Mouse (Mus musculus): ENCODE data around the gene Cxcl3. TPM values are rescaled to one million over a fixed set of nuclear protein-coding genes. Genes with fewer than 3 reads are reported as not detected.
"Not testable (repeated sequence)": the region's sequence is repeated elsewhere in the genome, so short reads cannot be mapped to it uniquely, and the experiment has no call there.

Gene Cxcl3
- polyA plus RNA-seq, 1 experiment from 2014 or later = not detected

- H3K27me3 ChIP-seq = no peaks in the 10 kb centered on the region
- no peaks in the 10 kb centered on the region for H3K9me3 ChIP-seq
- no peak overlapping the region for H3K27ac ChIP-seq
- no peaks in the 10 kb centered on the region for H3K4me1 ChIP-seq
- no peak overlapping the region for H3K4me2 ChIP-seq
- H3K9ac ChIP-seq = no peak overlapping the region
- no peak for ATAC-seq (ENCODE audit: low FRiP score)
- no peak overlapping the region for H3K4me3 ChIP-seq (replicated peaks)
- WGBS = 69% methylated on average over 3 of the region's 3 CpGs
- H3K36me3 ChIP-seq (replicated peaks) = no peaks in the 10 kb centered on the region
These were observed 14.5 kb upstream of the Cxcl3 start for GRCm38 (mm10) chr5:90771369-90771768.

- no peaks in the 10 kb centered on the region for H3K9me3 ChIP-seq
- H3K27ac ChIP-seq = no peak within 1 kb of the TSS
- H3K4me2 ChIP-seq = no peak within 1 kb of the TSS
- 91% methylated on average over 16 of the region's 16 CpGs for WGBS
- H3K36me3 ChIP-seq (replicated peaks) = no peaks in the 10 kb centered on the region
- no peak within 1 kb of the TSS for H3K4me3 ChIP-seq (replicated peaks)
- H3K27me3 ChIP-seq = no peaks in the 10 kb centered on the region
- H3K4me1 ChIP-seq = no peaks in the 10 kb centered on the region
- no peak for ATAC-seq (ENCODE audit: low FRiP score)
- no peak within 1 kb of the TSS for H3K9ac ChIP-seq
These were observed 13.8 kb upstream of the Cxcl3 start, which contains the start of gene Pf4 for GRCm38 (mm10) chr5:90771880-90772653. Gene Pf4, plus strand, starts transcription at chr5:90772435.

- no peak overlapping the region for H3K9ac ChIP-seq
- H3K4me3 ChIP-seq (replicated peaks) = no peak overlapping the region
- no peaks in the 10 kb centered on the region for H3K4me1 ChIP-seq
- H3K9me3 ChIP-seq = no peaks in the 10 kb centered on the region
- no peak for ATAC-seq (ENCODE audit: low FRiP score)
- WGBS = 94% methylated on average over 5 of the region's 5 CpGs
- no peaks in the 10 kb centered on the region for H3K27me3 ChIP-seq
- H3K27ac ChIP-seq = no peak overlapping the region
- H3K36me3 ChIP-seq (replicated peaks) = no peaks in the 10 kb centered on the region
- H3K4me2 ChIP-seq = no peak overlapping the region
These were observed 10.3 kb upstream of the Cxcl3 start for GRCm38 (mm10) chr5:90775562-90775961.

GRCm38 (mm10) chr5:90777621-90778020, 8.3 kb upstream of the Cxcl3 start:
- Histone ChIP-seq H3K36me3 (replicated peaks) (no peaks in the 10 kb centered on the region), H3K9me3 (no peaks in the 10 kb centered on the region), H3K4me1 (no peaks in the 10 kb centered on the region), H3K4me3 (replicated peaks) (no peak overlapping the region), H3K4me2 (no peak overlapping the region), H3K9ac (no peak overlapping the region), H3K27ac (no peak overlapping the region), H3K27me3 (no peaks in the 10 kb centered on the region)
- no peak for ATAC-seq (ENCODE audit: low FRiP score)
- 66% methylated on average over 10 of the region's 10 CpGs for WGBS

- Histone ChIP-seq H3K9me3 (no peaks in the 10 kb centered on the region), H3K36me3 (replicated peaks) (no peaks in the 10 kb centered on the region), H3K4me3 (replicated peaks) (no peak overlapping the region), H3K27me3 (no peaks in the 10 kb centered on the region), H3K4me1 (no peaks in the 10 kb centered on the region), H3K4me2 (no peak overlapping the region), H3K27ac (no peak overlapping the region), H3K9ac (no peak overlapping the region)
- 84% methylated on average over 6 of the region's 6 CpGs for WGBS
- no peak for ATAC-seq (ENCODE audit: low FRiP score)
These were observed 7.0 kb upstream of the Cxcl3 start for GRCm38 (mm10) chr5:90778856-90779255.

- Histone ChIP-seq H3K4me3 (replicated peaks) (no peak overlapping the region), H3K27ac (no peak overlapping the region), H3K9ac (no peak overlapping the region), H3K27me3 (no peaks in the 10 kb centered on the region), H3K4me1 (peaks cover 3% of the 10 kb centered on the region; the same call in 1 of the 2 replicates), H3K36me3 (replicated peaks) (no peaks in the 10 kb centered on the region), H3K4me2 (no peak overlapping the region), H3K9me3 (no peaks in the 10 kb centered on the region)
- WGBS = 86% methylated on average over 3 of the region's 3 CpGs
- ATAC-seq (ENCODE audit: low FRiP score) = no peak
These were observed 2.2 kb upstream of the Cxcl3 start for GRCm38 (mm10) chr5:90783697-90784096.

- H3K9ac ChIP-seq = no peak overlapping the region
- ATAC-seq (ENCODE audit: low FRiP score) = no peak
- no peak overlapping the region for H3K4me2 ChIP-seq
- no peak overlapping the region for H3K27ac ChIP-seq
- no peaks in the 10 kb centered on the region for H3K27me3 ChIP-seq
- H3K4me1 ChIP-seq = peaks cover 3% of the 10 kb centered on the region; the same call in 1 of the 2 replicates
- WGBS = 65% methylated on average over 4 of the region's 4 CpGs
- no peaks in the 10 kb centered on the region for H3K9me3 ChIP-seq
- no peak overlapping the region for H3K4me3 ChIP-seq (replicated peaks)
- no peaks in the 10 kb centered on the region for H3K36me3 ChIP-seq (replicated peaks)
These were observed 2.2 kb downstream of the Cxcl3 start for GRCm38 (mm10) chr5:90788114-90788513.

GRCm38 (mm10) chr5:90789306-90790073, 3.6 kb downstream of the Cxcl3 start:
- no peaks in the 10 kb centered on the region for H3K36me3 ChIP-seq (replicated peaks)
- peaks cover 3% of the 10 kb centered on the region; the same call in 1 of the 2 replicates for H3K4me1 ChIP-seq
- H3K9me3 ChIP-seq = no peaks in the 10 kb centered on the region
- no peak for ATAC-seq (ENCODE audit: low FRiP score)
- H3K4me2 ChIP-seq = no peak overlapping the region
- no peak overlapping the region for H3K4me3 ChIP-seq (replicated peaks)
- H3K9ac ChIP-seq = no peak overlapping the region
- H3K27ac ChIP-seq = no peak overlapping the region
- no peaks in the 10 kb centered on the region for H3K27me3 ChIP-seq
- 92% methylated on average over 11 of the region's 11 CpGs for WGBS

GRCm38 (mm10) chr5:90790074-90790502, 4.2 kb downstream of the Cxcl3 start:
- Histone ChIP-seq H3K9me3 (no peaks in the 10 kb centered on the region), H3K9ac (no peak overlapping the region), H3K27me3 (no peaks in the 10 kb centered on the region), H3K27ac (no peak overlapping the region), H3K4me1 (peaks cover 3% of the 10 kb centered on the region; the same call in 1 of the 2 replicates), H3K4me3 (replicated peaks) (no peak overlapping the region), H3K36me3 (replicated peaks) (no peaks in the 10 kb centered on the region), H3K4me2 (no peak overlapping the region)
- ATAC-seq (ENCODE audit: low FRiP score) = no peak
- 91% methylated on average over 8 of the region's 8 CpGs for WGBS

GRCm38 (mm10) chr5:90794195-90794625, 8.3 kb downstream of the Cxcl3 start, which contains the start of gene Cxcl15:
Gene Cxcl15, plus strand, starts transcription at chr5:90794534.
- Histone ChIP-seq H3K4me2 (no peak within 1 kb of the TSS), H3K9me3 (no peaks in the 10 kb centered on the region), H3K4me3 (replicated peaks) (no peak within 1 kb of the TSS), H3K27me3 (no peaks in the 10 kb centered on the region), H3K27ac (no peak within 1 kb of the TSS), H3K4me1 (no peaks in the 10 kb centered on the region), H3K36me3 (replicated peaks) (no peaks in the 10 kb centered on the region), H3K9ac (no peak within 1 kb of the TSS)
- 55% methylated on average over 5 of the region's 5 CpGs for WGBS
- no peak for ATAC-seq (ENCODE audit: low FRiP score)

- H3K36me3 ChIP-seq (replicated peaks); H3K9me3 ChIP-seq; H3K9ac ChIP-seq; H3K4me1 ChIP-seq; H3K27ac ChIP-seq; ATAC-seq (ENCODE audit: low FRiP score); H3K4me2 ChIP-seq; H3K4me3 ChIP-seq (replicated peaks); H3K27me3 ChIP-seq: not testable (repeated sequence)
- 89% methylated on average over 2 of the region's 2 CpGs for WGBS
These were observed 9.5 kb downstream of the Cxcl3 start for GRCm38 (mm10) chr5:90795392-90795791.

- Histone ChIP-seq H3K27me3 (no peaks in the 10 kb centered on the region), H3K36me3 (replicated peaks) (no peaks in the 10 kb centered on the region), H3K4me1 (no peaks in the 10 kb centered on the region), H3K9ac (no peak overlapping the region), H3K9me3 (no peaks in the 10 kb centered on the region), H3K27ac (no peak overlapping the region), H3K4me2 (no peak overlapping the region), H3K4me3 (replicated peaks) (no peak overlapping the region)
- ATAC-seq (ENCODE audit: low FRiP score) = no peak
These were observed 18.7 kb downstream of the Cxcl3 start for GRCm38 (mm10) chr5:90804574-90804973.
